Mouse (Mus musculus) olfactory bulb, adult 2 months (tissue): ENCODE measurements around the gene Capn2.
A peak's percentile ranks its signal among the peaks of the same experiment; 100 is the strongest.

Experiments
- CTCF ChIP-seq: fragments of 200-500 bp; IDR thresholded peaks from 2 replicates; pipeline ENCODE4 v1.5.1; 2012; ENCODE audit warnings: low read depth, mild to moderate bottlenecking, low read length, moderate library complexity; ENCODE audit not compliant: insufficient read depth
- POLR2A ChIP-seq: fragments of 200-500 bp; IDR thresholded peaks from 2 replicates; pipeline ENCODE4 v1.6.1; 2012; ENCODE audit warnings: mild to moderate bottlenecking, low read depth, low read length, moderate library complexity; ENCODE audit not compliant: insufficient read depth

GRCm38 (mm10) chr1:182489803-182490452 lies 27.5 kb downstream of the Capn2 start:
- peak; percentile 93 for TF ChIP-seq CTCF
- TF ChIP-seq POLR2A: no peak
